Mouse (Mus musculus) hindbrain, embryonic 16.5 days (tissue): Measurements from ENCODE around the gene Bbs2. TPM values are rescaled to one million over a fixed set of nuclear protein-coding genes. Genes with fewer than 3 reads are reported as not detected.

ENCODE experiments used
- ATAC-seq: fragments of 200-750 bp; cut with Nextera tagmentation; 2 replicates; pipeline ENCODE4 v1.8.0; 2017; ENCODE audit warnings: moderate TSS enrichment, moderate library complexity
- H3K27ac ChIP-seq: fragments of 300-500 bp; sonication (generic); 2 replicates; pipeline ENCODE4 v1.5.1; 2014; ENCODE audit warnings: low read depth, mild to moderate bottlenecking, control low read depth, low read length, moderate library complexity
- H3K27me3 ChIP-seq: fragments of 300-500 bp; sonication (generic); replicated peaks from 2 replicates; pipeline ENCODE4 v1.6.1; 2014; ENCODE audit warnings: low read length; ENCODE audit not compliant: control insufficient read depth, insufficient read depth
- H3K36me3 ChIP-seq: fragments of 300-500 bp; sonication (generic); 2 replicates; pipeline ENCODE4 v1.6.1; 2014; ENCODE audit warnings: mild to moderate bottlenecking, low read length, moderate library complexity, mixed read lengths; ENCODE audit not compliant: control insufficient read depth, insufficient read depth
- H3K4me1 ChIP-seq: fragments of 300-500 bp; sonication (generic); 2 replicates; pipeline ENCODE4 v1.6.1; 2014; ENCODE audit warnings: low read depth, low read length; ENCODE audit not compliant: control insufficient read depth, insufficient read depth
- H3K4me2 ChIP-seq: fragments of 300-500 bp; sonication (generic); 2 replicates; pipeline ENCODE4 v1.6.1; 2014; ENCODE audit warnings: mild to moderate bottlenecking, low read length, control low read depth, moderate library complexity
- H3K4me3 ChIP-seq: fragments of 300-500 bp; sonication (generic); 2 replicates; pipeline ENCODE4 v1.5.1; 2014; ENCODE audit warnings: mild to moderate bottlenecking, low read length, control low read depth, moderate library complexity
- H3K9ac ChIP-seq: fragments of 300-500 bp; sonication (generic); 2 replicates; pipeline ENCODE4 v1.6.1; 2014; ENCODE audit warnings: low read depth, mild to moderate bottlenecking, control low read depth, low read length, moderate library complexity
- H3K9me3 ChIP-seq: fragments of 300-500 bp; sonication (generic); 2 replicates; pipeline ENCODE4 v1.6.1; 2014; ENCODE audit warnings: mild to moderate bottlenecking, low read length, moderate library complexity; ENCODE audit not compliant: control insufficient read depth
- WGBS: fragments of 180-500 bp; shearing (Covaris S2); extraction: QIAGEN DNeasy Blood & Tissue Kit; methylation state at CpG from one replicate; pipeline ENCODE4 v1.1.7; 2014; 5-methylcytosine and 5-hydroxymethylcytosine counted together
- polyA plus RNA-seq: library from polyadenylated mRNA; unstranded; fragments of >200 nt; fragmentation: Nextera tagmentation; extraction: Ambion mirVana; gene quantifications from 2 replicates; pipeline ENCODE4 v1.2.1, GENCODE M21; 2015

Bbs2 gene
- polyA plus RNA-seq, 1 experiment from 2014 or later: 22.0 TPM

DNA sequence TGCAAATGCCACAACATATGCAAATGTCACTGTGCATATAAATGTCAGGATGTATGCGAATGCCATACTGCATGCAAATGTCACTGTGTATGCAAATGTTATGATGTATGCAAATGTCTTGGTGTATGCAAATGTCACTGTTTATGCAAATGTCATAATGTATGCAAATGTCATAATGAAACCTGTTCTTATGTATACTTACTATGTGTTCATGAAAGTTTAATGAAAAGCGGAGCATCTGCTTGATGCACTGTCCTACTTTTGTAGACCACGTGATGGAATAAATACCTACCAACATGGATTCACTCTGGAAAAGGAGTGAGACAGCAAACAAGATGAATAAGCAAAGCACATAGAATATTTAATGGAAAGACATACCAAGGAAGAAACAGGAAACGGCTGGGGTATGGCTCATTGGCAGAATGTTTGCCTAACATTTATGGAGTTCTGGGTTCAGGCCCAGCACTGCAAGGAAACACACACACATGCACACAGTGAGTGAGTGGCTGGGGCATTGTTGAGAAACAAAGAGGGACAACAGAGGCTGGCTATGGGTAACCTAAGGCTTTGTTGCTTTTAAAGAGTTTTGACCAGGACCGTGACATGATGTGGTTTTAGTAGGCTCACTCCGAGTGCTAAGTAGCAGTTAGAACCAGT is 30.5 kb upstream of the Bbs2 start:
- no peaks in the 10 kb centered on the region for H3K27me3 ChIP-seq
- H3K36me3 ChIP-seq: no peaks in the 10 kb centered on the region
- no peaks in the 10 kb centered on the region for H3K9me3 ChIP-seq
- no peak overlapping the region for H3K4me2 ChIP-seq
- H3K9ac ChIP-seq: no peak overlapping the region
- H3K4me3 ChIP-seq: no peak overlapping the region
- no peaks in the 10 kb centered on the region for H3K4me1 ChIP-seq
- no peak for ATAC-seq
- H3K27ac ChIP-seq: no peak overlapping the region
- whole genome bisulfite sequencing: 68% methylated on average over 6 of the region's 6 CpGs

DNA sequence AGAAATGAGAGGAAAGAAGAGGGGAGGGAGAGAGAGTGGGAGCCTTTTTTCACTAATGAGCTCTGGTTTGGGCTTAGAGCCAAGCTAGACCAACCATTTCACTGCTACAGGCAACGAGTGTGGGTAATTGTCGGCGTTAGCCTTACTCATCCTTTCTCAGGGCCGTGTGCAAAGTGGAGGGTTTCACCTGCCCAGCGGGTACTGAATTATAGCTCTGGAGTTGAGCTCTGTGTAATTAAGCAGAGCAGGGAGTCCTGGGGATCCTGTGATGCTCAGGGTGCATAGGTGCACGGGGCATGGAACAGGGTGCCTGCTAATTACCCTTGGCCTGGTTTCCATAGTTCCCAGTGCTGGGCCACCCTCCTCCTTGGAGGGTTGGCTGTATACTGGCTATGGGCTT is 29.0 kb upstream of the Bbs2 start:
- Histone ChIP-seq H3K4me2 (no peak overlapping the region), H3K9ac (no peak overlapping the region), H3K4me3 (no peak overlapping the region), H3K27me3 (no peaks in the 10 kb centered on the region), H3K9me3 (no peaks in the 10 kb centered on the region), H3K27ac (no peak overlapping the region), H3K36me3 (no peaks in the 10 kb centered on the region), H3K4me1 (peaks cover 2% of the 10 kb centered on the region; the same call in 1 of the 2 replicates)
- peak; percentile 56; the same call in 1 of the 2 replicates for ATAC-seq
- 54% methylated on average over 6 of the region's 6 CpGs for WGBS

DNA sequence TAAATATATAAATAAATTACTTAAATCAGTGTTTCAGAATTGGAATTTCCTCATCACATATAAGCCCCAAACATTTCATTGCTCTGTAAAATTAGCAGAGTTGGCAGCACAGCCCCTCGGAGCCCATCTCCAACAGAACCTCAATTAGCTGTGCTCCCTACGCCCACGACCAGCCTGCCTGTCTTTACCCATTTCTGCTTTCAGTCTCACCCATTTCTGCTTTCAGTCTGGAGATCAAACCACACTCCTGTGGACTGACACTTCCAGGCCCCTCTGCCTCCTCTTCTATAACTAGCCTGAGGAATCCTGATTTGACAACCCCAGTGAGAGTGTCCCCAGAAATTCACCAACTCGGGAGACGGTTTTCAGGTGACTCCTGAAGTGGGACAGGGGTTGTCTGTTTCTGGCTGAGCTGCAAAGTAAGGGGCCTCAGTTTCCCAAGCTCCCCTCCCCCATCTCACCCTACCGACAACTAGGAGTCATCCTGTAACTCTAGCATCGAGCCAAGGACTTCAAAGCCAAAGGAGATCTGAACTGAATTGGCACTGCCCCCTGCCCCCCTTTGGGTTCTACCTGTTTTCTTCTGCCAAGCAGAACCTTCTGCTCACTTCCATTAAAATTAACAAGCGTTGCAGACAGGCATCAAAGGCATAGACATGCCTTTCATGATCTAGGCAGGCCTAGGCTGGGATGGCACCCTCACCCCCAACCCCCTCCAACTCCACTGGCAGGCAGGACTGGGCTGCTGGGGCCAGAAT is 24.2 kb upstream of the Bbs2 start:
- ATAC-seq: no peak
- 49% methylated on average over 8 of the region's 8 CpGs for WGBS
- no peaks in the 10 kb centered on the region for H3K27me3 ChIP-seq
- H3K4me2 ChIP-seq: no peak overlapping the region
- H3K9me3 ChIP-seq: no peaks in the 10 kb centered on the region
- no peaks in the 10 kb centered on the region for H3K36me3 ChIP-seq
- no peak overlapping the region for H3K27ac ChIP-seq
- H3K9ac ChIP-seq: no peak overlapping the region
- no peak overlapping the region for H3K4me3 ChIP-seq
- peaks cover 8% of the 10 kb centered on the region for H3K4me1 ChIP-seq

DNA sequence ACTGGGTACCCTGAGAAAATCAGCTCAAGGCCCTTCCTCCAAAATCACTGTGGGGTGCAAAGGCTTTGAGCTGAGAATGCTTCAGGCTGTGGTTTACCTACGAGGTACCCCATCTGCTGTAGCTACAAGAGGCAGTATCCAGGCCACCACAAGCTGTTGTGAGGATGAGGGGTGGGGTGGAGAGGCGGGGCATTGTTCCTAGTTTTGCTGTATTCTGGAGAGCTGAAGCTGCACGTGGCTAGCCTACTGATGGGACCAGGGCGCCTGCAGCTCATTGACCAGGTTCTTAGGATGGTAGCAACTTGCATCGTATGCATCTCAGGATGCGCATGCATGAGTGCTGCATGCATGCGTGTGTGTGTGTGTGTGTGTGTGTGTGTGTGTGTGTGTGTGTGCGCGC is 22.9 kb upstream of the Bbs2 start:
- Histone ChIP-seq H3K4me3 (no peak overlapping the region), H3K4me1 (peaks cover 8% of the 10 kb centered on the region), H3K9me3 (no peaks in the 10 kb centered on the region), H3K4me2 (no peak overlapping the region), H3K9ac (no peak overlapping the region), H3K27ac (peak overlapping the region; percentile 39; the same call in 1 of the 2 replicates), H3K36me3 (no peaks in the 10 kb centered on the region), H3K27me3 (no peaks in the 10 kb centered on the region)
- 77% methylated on average over 9 of the region's 9 CpGs for WGBS
- peak; percentile 60 for ATAC-seq

DNA sequence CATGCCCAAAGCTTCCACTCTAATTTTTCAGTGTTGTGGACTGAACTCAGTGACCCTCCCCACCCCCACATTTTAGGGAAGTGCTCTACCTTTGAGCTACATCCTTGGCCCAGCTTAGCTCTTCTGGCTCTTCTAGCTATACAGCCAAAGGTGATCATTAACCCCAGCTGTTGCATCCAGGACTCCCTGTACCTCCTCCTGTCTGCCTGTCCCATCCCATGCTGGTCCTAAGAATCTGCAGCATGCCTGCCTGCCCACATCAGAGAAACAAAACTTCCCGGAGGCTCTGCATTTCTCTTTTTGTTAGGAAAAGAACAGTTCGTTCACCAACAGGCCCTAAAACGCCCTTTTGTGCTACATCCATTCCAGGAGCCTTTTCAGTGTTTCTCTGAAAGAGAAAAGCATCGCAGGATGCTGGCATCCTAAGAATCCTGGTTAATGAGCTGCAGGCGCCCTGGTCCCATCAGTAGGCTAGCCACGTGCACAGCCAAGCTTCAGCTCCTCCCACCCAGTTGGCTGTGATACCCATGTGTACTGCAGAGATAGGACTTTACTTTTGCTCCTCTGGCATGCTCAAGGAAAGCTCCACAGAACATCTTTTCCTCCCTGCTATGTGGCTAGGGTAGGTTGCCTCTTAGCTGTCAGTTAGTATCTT is 20.2 kb upstream of the Bbs2 start:
- H3K27ac ChIP-seq: peak overlapping the region; percentile 78
- no peak overlapping the region for H3K4me3 ChIP-seq
- 2% methylated on average over 6 of the region's 6 CpGs for WGBS
- peak; percentile 95 for ATAC-seq
- 0 out of 2 replicates have a peak overlapping the region, but pooled peaks have one; percentile 12 for H3K4me2 ChIP-seq
- H3K9ac ChIP-seq: peak overlapping the region; percentile 47
- H3K9me3 ChIP-seq: no peaks in the 10 kb centered on the region
- H3K27me3 ChIP-seq: no peaks in the 10 kb centered on the region
- H3K36me3 ChIP-seq: no peaks in the 10 kb centered on the region
- peaks cover 8% of the 10 kb centered on the region for H3K4me1 ChIP-seq

DNA sequence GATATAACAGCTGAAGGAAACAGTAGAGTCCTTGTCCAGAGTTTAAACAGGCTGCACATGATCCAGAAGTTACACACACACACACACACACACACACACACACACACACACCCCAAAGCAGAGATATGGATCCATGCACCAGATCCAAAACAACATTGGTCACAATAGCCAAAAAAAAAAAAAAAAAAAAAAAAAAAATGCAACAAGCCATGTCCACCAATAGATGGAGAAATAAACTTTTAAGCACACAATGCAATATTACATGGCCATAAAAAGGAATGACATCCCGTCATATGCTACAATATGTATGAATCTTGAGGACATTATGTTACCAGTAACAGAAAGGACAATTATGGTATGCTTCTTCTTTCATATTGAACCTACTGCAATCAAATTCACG is 15.2 kb upstream of the Bbs2 start:
- H3K27me3 ChIP-seq: no peaks in the 10 kb centered on the region
- H3K9me3 ChIP-seq: no peaks in the 10 kb centered on the region
- no peak overlapping the region for H3K9ac ChIP-seq
- no peak for ATAC-seq
- WGBS: 88% methylated on average over 2 of the region's 2 CpGs
- no peak overlapping the region for H3K27ac ChIP-seq
- H3K4me3 ChIP-seq: no peak overlapping the region
- peaks cover 5% of the 10 kb centered on the region for H3K4me1 ChIP-seq
- no peak overlapping the region for H3K4me2 ChIP-seq
- H3K36me3 ChIP-seq: no peaks in the 10 kb centered on the region

DNA sequence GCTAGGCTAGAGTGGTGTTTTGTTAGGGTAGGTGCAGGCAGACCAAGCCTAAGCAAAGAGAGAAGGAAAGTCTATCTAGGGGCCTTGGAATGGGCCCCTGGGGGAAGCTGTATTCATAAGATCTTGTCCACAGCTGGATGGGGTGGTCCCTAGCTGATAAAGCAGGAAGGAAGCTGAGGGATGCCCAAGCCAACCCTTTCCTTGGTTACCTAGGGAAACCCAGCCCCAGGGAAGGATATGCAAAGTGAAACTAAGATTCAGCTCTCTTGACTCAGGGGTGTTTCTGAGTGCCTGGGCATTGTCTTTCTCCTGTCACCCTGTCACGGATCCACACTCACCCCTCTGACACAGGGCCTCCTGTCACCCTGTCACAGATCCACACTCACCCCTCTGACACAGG is 14.7 kb upstream of the Bbs2 start:
- ATAC-seq: no peak
- 44% methylated on average over 1 of the region's 1 CpGs for WGBS
- H3K9ac ChIP-seq: no peak overlapping the region
- no peak overlapping the region for H3K4me3 ChIP-seq
- no peaks in the 10 kb centered on the region for H3K4me1 ChIP-seq
- H3K27me3 ChIP-seq: no peaks in the 10 kb centered on the region
- no peak overlapping the region for H3K4me2 ChIP-seq
- H3K9me3 ChIP-seq: no peaks in the 10 kb centered on the region
- H3K27ac ChIP-seq: no peak overlapping the region
- H3K36me3 ChIP-seq: no peaks in the 10 kb centered on the region

DNA sequence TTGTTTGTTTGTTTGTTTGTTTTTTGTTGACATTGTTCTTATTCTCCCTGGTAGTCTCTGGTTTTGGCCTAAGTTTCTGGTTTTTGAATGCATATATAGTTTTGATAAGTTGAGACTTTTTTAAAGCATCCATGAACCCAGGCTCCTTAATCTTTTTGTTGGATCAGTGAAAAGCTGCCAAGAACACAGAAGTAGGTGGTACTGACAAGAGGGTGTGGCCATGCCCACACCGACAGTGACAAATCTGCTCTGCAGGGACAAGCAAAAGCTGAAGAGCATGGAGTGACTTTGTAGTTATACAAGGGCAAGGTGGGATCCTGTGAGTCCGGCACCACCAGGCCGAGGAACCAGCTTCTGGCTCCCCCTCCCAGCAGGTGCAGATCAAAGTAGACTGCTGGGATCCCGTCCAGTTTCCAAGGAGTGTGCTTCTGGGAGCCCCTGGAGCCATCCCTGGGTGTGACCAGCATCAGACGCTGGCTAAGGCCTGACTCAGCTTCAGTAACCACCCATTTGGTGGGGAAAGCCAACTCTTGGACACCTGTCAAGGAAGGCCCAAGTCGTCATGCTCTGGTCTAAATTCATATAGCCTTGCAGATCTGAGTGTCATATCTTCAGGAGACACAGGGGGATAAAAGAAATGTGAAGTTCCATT is 11.9 kb upstream of the Bbs2 start:
- Histone ChIP-seq H3K4me3 (no peak overlapping the region), H3K27me3 (no peaks in the 10 kb centered on the region), H3K36me3 (no peaks in the 10 kb centered on the region), H3K4me1 (no peaks in the 10 kb centered on the region), H3K27ac (no peak overlapping the region), H3K9ac (no peak overlapping the region), H3K9me3 (no peaks in the 10 kb centered on the region), H3K4me2 (no peak overlapping the region)
- ATAC-seq: no peak
- 53% methylated on average over 6 of the region's 6 CpGs for WGBS

DNA sequence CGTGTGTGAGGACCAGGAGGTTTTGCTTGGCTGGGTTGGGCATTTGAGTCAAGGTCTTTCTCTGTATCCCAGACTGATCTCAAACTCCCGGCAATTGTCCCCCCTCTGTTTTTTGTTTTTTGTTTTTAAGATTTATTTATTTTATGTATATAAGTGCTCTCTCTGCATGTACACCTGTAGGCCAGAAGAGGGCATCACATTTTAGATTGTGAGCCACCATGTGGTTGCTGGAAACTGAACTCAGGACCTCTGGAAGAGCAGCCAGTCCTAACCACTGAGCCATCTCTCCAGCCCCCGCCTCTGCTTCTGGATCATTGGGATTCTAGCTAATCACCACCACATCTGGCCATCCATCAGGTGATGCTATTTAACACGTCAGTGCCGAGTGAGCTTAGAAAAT is 11.1 kb upstream of the Bbs2 start:
- 68% methylated on average over 5 of the region's 5 CpGs for WGBS
- no peaks in the 10 kb centered on the region for H3K36me3 ChIP-seq
- H3K9me3 ChIP-seq: no peaks in the 10 kb centered on the region
- H3K27ac ChIP-seq: no peak overlapping the region
- H3K9ac ChIP-seq: no peak overlapping the region
- H3K4me3 ChIP-seq: no peak overlapping the region
- no peaks in the 10 kb centered on the region for H3K4me1 ChIP-seq
- no peak overlapping the region for H3K4me2 ChIP-seq
- no peak for ATAC-seq
- H3K27me3 ChIP-seq: no peaks in the 10 kb centered on the region
